Mouse (Mus musculus) adrenal gland, postnatal 36 days (tissue): ENCODE data around the gene Nfix. TPM values are rescaled to one million over a fixed set of nuclear protein-coding genes. Genes with fewer than 3 reads are reported as not detected.
"Not testable (repeated sequence)": the region's sequence is repeated elsewhere in the genome, so short reads cannot be mapped to it uniquely, and the experiment has no call there.

Experiments
- DNase-seq, 2 experiments: peaks; one replicate each; pipeline ENCODE4 v3.0.0; 2021; ENCODE audit warnings: mixed read lengths in 1 of 2
- total RNA-seq, 2 experiments: library from RNA; stranded (reverse); gene quantifications; 2 replicates each; pipeline ENCODE4 v1.2.3; 2021

Gene Nfix
- total RNA-seq, 2 experiments from 2014 or later = 99.9 to 108 TPM

GRCm38 (mm10) chr8:84832759-84833742 is 32.9 kb upstream of the Nfix start:
- DNase-seq = no peak

DNA sequence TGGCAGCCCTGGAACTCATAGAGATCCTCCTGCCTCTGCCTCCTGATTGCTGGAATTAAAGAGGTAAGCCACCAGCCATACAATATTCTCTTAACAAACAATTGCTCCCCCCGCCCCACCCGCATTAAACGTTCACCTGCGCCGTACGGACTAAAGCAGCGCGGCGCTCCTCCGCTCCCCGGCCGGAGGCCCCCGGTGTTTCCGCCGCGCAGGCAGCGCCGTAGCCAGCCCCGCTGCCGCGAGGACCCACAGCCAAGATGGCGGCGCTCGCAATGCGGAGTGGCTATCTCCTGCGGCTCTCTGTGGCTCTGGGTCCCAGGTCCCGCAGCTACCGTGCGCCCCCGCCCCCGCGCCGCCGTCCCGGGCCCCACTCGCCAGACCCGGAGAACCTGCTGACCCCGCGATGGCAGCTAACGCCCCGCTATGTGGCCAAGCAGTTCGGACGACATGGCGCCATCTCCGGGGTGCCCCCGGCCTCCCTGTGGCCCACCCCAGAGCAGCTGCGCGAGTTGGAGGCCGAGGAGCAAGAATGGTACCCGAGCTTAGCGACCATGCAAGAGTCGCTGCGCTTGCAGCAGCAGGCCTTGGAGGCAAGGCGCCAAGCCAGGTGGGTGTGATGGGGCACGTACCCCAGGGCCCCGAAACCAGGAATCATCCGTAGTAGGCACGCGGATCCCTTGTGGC is 32.0 kb upstream of the Nfix start:
- DNase-seq = peak; percentile 88 to 92

- DNase-seq = peak; percentile 52 to 67
Observed at GRCm38 (mm10) chr8:84831490-84831889, 31.3 kb upstream of the Nfix start, which contains the start of gene Gadd45gip1. TSS of gene Gadd45gip1 (plus strand) at chr8:84831522.

DNA sequence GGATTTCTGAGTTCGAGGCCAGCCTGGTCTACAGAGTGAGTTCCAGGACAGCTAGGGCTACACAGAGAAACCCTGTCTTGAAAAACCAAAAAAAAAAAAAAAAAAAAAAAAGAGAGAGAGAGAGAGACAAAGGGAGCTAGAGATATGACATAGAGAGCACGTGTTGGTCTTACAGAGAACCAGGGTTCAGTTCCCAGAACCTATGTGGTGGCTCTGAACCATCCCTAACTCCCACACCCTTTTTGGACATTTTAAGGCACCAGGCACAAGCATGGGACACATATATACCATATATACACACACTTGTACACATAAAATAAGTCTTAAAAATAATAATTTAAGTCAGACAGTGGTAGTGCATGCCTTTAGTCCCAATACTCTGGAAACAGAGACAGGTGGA is 26.4 kb upstream of the Nfix start:
- DNase-seq = not testable (repeated sequence)

GRCm38 (mm10) chr8:84825636-84826035 is 25.5 kb upstream of the Nfix start:
- no peak for DNase-seq

DNA sequence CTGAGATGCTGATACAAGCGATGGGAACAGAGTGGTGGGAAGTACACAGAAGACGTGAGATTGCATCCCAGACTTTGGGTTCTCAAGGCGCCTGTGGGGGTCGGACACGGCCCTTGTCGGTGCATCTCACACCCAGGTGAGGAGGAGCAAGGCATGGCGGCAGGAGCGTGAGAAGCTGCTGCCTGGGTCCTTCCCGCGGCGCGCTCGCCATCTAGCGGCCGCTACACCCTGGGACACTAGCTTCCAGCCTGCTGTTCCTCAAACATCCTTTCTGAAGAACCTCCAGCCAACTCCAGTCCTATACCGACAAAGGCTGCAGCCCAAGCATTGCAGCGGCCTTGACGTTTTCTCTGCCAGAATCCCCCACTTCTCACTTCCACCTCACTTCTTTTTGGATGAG is 23.5 kb upstream of the Nfix start:
- peak; percentile 65 to 78 for DNase-seq

DNA sequence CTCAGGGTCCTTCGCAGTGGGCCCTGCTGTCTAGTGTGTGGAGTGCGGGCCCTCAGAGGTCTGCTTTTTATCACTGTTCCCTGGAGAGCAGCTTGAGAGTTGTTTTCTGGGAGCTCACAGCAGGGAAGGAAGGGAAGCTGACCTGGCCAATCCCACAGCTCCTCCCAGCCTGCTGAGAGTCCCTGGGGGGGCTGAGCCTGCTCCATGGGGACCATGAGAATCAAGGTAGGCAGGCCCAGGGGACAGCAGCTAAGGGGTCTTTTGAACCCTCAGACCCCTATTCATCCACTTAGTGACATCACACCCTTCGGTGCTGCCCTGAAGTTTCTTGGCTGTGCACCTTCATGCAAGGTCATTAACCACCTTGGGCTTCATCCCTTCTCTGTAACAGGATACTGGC is 22.6 kb upstream of the Nfix start, which contains the start of gene Dand5:
TSS of gene Dand5 (minus strand) at position 101 of the 400 bp plus-strand sequence.
- DNase-seq = no peak

GRCm38 (mm10) chr8:84816117-84816516 is 16.0 kb upstream of the Nfix start:
- no peak for DNase-seq

- peak; percentile 95 to 96 for DNase-seq
Observed at GRCm38 (mm10) chr8:84815547-84815946, 15.4 kb upstream of the Nfix start.

- no peak for DNase-seq
Observed at GRCm38 (mm10) chr8:84814555-84815441, 14.7 kb upstream of the Nfix start.

GRCm38 (mm10) chr8:84814240-84814554 is 14.1 kb upstream of the Nfix start:
- no peak for DNase-seq

DNA sequence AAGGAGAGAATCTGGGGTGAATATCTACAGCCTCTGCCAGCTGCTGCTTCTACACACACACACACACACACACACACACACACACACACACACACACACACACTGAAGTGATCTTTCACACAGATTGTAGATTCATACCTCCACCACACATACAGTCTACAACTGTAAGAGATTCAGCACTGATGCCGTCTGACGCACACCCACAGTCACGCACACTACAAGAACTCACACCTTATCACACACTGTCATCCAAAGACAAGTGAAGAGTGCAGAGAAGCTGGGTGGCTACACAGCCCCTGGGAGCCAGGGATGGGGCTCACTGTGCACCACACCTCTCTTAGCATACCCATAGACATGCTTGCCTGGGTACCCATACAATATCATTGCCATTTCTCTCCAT is 13.7 kb upstream of the Nfix start:
- no peak for DNase-seq

DNA sequence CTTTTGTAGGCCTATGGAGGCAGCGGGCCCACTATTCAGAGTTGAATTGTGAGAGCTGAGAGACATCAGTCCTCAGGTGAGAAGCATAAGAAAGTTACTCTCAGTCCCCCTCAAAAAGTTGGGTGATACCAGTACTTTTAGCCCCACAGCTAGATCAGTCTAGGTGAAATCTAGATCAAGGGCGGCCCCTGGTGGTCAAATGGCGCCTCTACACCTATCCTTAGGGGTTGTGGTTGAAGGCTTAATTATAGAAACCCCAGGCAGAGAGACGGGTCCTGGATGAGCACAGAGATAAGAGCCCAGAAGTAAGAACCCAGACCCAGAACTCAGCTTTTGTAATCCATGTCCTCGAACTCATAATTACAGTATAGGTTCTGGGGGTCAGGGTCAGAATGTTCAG is 12.9 kb upstream of the Nfix start:
- DNase-seq = peak; percentile 84 to 86

DNA sequence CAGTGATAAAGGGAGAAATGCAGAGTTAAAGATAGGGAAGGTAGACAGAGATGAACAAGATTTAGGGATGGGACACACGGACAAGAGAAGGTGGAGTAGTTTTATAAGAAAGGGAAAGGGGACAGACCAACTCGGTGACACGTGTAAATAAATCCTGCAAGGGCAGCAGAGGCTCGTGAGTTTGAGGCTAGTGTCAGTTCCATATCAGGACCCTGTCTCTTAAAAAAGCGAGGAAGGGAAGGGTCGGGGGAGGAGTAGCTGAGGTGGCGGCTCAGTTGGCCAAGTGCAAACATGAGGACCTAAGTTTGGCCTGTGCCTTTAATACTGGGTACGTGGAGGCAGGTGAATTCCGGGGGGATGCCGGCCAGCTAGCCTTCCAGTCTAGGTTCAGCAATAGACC is 11.2 kb upstream of the Nfix start:
- no peak for DNase-seq

DNA sequence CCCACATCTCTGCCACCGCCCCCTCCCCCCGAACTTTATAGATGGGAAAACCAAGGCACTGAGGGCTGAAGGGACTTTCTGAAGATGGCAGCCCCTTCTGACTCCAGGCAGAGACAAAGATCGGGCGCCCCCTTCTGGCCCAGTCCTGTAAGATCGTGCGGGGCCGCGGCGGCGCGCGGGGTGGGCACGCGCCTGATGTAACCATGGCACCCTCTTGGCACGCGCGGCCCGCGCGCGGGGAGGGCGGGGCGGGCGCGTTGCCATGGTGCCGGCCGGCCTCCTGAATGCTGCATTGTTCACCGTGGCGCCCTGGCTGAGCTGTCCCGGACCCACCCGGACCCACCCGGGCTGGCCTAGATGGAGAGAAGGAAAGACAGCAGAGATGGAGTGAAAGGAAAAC is 10.8 kb upstream of the Nfix start:
- peak; percentile 94 to 96 for DNase-seq

GRCm38 (mm10) chr8:84809941-84810280 is 9.8 kb upstream of the Nfix start:
- no peak for DNase-seq

GRCm38 (mm10) chr8:84809109-84809940 is 9.2 kb upstream of the Nfix start:
- DNase-seq = no peak

DNA sequence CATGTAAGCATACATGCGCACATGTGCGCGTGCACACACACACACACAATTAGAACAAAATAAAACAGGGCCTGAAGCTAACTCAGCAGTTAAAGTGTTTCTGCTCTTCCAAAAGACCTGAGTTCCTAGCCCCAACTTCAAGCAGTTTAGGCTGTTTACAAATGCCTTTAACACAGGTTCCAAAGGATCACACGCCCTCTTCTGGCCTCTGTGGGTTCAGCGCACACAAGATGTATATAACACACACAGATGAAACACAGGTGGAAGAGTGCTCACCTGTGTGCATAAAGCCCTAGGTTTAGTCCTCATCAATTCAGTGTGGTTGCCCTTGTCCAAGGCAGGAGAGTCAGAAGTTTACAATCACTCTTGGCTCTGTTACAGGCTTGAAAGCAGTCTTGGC is 5.9 kb upstream of the Nfix start:
- DNase-seq = no peak

DNA sequence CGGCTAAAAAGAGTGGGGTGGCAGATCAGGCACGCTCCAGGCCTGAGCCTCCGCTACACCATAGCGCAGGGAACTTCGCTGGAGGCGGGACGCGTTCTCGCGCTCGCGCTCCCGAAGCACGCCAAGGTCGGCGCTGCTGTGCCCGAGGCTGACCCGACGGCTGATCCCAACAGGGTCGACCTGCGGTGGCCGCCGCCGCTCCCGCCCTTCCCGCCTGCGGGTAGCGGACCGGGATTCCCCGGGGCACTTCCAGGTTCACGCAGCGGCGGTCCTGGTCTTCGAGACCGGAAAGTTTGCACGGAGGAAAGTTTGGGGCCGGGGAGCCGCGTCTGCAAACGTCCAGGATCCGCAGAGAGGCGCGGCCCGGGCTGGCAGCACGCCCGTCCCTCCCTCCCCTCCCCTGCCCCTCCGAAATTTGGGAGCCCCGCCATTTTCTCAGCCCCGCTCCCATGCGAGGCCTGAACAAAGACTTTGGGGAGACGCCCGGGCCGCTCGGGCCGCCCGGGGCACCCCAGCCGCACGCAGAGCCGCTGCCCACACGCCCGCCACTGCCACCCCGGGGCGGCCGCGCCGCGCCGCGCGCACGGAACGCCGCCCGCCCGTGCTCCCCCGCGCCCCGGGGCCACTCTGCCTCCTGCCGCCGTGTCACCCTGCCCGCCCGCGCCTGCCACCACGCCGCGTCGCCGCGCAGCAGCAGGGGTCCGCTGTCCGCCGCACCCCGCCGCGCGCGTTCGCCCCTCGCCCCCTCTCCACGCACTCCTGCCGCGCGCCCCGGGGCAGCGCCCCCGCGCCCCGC is 810 bp downstream of the Nfix start:
- DNase-seq = peak; percentile 75 to 85

DNA sequence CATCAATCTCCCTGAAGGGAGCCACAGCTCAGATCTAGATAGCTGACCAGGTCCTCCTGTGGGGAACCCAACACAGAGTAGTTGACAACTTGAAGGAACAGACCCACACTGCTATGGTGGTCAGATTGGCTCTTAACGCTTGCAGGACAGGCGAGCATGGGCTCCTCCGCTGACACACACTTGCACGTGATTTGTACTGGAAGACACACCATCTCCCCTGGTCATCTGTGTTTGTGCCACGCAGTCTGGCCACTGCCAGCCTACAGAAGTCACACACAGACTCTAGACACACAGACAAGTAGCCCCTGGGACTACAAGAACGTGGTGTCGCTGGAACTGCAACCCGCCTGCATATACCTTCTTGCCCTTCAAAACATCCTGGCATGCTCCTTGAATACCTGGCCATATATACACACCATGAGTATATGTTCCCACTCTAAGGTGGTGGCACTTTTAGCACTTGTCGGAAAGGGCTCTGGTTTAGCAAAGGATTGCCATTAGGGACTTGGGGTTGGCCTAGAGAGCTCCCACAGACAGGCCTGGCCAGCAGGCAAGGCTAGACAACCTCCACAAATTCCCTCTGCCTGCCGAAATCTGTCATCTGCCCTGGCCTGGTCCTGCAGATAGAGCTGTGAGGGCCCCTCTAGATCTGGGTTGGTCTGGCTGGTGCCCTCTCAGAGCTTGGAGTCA is 1.6 kb downstream of the Nfix start:
- DNase-seq = no peak
